Mouse (Mus musculus) kidney, adult 2 months (tissue): ENCODE data around the gene Gadd45g. TPM values are rescaled to one million over a fixed set of nuclear protein-coding genes. Genes with fewer than 3 reads are reported as not detected.

Experiments used
- DNase-seq: peaks from one replicate; pipeline ENCODE4 v3.0.0; 2021
- H3K27ac ChIP-seq: fragments of 200-500 bp; 2 replicates; pipeline ENCODE4 v1.5.1; 2012; ENCODE audit warnings: low read depth, low read length, control low read depth, inconsistent platforms; ENCODE audit not compliant: insufficient read depth
- H3K27me3 ChIP-seq: fragments of 200-500 bp; replicated peaks from 2 replicates; pipeline ENCODE4 v1.6.1; 2012; ENCODE audit warnings: mild to moderate bottlenecking, moderate library complexity, low read length, inconsistent platforms; ENCODE audit not compliant: control insufficient read depth, insufficient read depth
- H3K36me3 ChIP-seq: fragments of 200-500 bp; 2 replicates; pipeline ENCODE4 v1.6.1; 2012; ENCODE audit warnings: mild to moderate bottlenecking, moderate library complexity, low read length, inconsistent platforms; ENCODE audit not compliant: control insufficient read depth, insufficient read depth
- H3K4me1 ChIP-seq: fragments of 200-500 bp; 2 replicates; pipeline ENCODE4 v1.6.1; 2011; ENCODE audit warnings: low read length; ENCODE audit not compliant: control insufficient read depth, insufficient read depth
- H3K4me3 ChIP-seq: fragments of 200-500 bp; 2 replicates; pipeline ENCODE4 v1.5.1; 2011; ENCODE audit warnings: mild to moderate bottlenecking, low read depth, low read length, control low read depth; ENCODE audit not compliant: insufficient read depth
- CTCF ChIP-seq: fragments of 200-500 bp; conservative IDR thresholded peaks from 2 replicates; pipeline ENCODE4 v1.5.1; 2011; ENCODE audit warnings: low read depth, mild to moderate bottlenecking, control low read depth, low read length, moderate library complexity, mixed read lengths; ENCODE audit not compliant: insufficient read depth, insufficient read length
- POLR2A ChIP-seq: fragments of 200-500 bp; IDR thresholded peaks from one replicate; pipeline ENCODE4 v1.6.1; 2011; ENCODE audit warnings: low read depth, low read length, control low read depth
- WGBS: fragments of 180-500 bp; shearing (Covaris S2); methylation state at CpG from one replicate; pipeline ENCODE4 v1.1.7; 2018; 5-methylcytosine and 5-hydroxymethylcytosine counted together
- polyA plus RNA-seq: library from polyadenylated mRNA; depleted of rRNA; stranded (reverse); fragments of >200 nt; gene quantifications from 2 replicates; pipeline ENCODE4 v1.2.3, GENCODE M21; 2012; rRNA removed

Gadd45g gene
- 57.2 and 59.8 TPM in 2 replicates for polyA plus RNA-seq

DNA sequence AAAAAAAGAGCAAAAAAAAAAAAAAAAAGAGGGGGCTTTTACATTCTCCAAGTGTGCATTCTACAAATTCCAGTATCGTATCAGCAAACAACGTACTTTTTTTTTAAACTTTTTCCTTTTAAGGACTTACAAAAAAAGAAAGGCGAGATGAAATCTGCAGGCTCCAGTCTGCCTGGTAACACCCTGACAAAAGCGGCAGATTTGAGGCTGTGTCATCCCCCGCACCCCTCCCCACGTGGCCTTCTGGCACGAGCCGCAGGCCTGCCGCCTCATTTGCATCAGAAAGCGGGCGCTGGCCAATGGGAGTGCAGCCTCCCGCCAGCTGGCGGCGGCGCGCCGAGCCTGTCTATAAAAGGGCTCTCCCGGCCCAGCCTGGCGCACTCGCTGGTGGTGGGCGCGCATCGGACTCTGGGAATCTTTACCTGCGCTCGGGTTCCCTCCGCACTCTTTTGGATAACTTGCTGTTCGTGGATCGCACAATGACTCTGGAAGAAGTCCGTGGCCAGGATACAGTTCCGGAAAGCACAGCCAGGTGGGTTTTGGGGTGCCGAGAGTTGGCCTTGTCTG is at the start of gene Gadd45g:
Gene Gadd45g, plus strand, starts transcription at position 378 of the 567 bp plus-strand sequence.
- Histone ChIP-seq H3K27me3 (no peaks in the 10 kb centered on the region), H3K4me1 (peaks cover 15% of the 10 kb centered on the region), H3K4me3 (peak within 1 kb of the TSS; percentile 86), H3K36me3 (no peaks in the 10 kb centered on the region; the same call in 1 of the 2 replicates), H3K27ac (peak within 1 kb of the TSS; percentile 96)
- peak; percentile 99 for TF ChIP-seq POLR2A
- TF ChIP-seq CTCF: no peak
- WGBS: under 1% methylated on average over 31 of the region's 31 CpGs
- DNase-seq: peak; percentile 98

DNA sequence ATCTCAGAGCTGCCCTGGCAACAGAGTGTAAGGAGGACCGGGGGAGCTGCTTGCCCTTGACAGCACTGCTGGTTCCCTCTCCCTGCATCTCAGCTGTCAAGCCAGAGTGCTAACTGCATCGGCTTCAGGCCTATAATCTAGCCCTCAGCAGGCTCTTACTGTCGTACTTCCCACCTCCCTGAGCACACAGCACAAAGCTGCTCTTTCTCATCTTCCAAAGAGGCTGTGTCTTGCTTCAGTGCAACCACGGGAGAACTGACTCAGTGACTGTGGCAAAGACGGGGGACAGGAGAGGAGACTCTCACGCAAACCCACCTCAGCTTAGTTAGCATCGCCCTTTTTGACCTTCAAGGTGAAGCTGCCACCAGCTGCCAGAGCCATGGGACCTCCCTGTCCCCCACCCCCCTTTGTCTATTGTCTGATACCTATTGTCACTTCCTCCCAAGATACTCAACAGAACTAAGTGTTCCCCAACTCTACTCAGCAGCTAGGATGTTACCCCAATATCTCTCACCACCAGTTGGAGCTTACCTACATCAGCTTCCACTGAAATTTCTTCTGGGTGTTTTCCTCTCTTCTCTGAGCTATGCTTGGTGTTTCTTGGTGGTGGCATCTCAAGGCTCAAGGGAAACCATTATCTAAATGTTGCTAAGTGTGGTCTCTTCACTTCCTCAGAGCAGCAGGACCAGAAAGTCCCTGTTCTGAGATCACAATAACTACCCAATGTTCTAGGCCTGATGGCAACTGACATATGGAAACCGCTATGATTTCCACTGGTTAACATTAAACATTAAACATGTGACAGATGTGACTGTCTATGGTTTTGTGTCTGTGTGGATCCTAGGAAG is 48.4 kb upstream of the Gadd45g start:
- no peak for TF ChIP-seq POLR2A
- no peak for TF ChIP-seq CTCF
- peaks cover 3% of the 10 kb centered on the region; the same call in 1 of the 2 replicates for H3K4me1 ChIP-seq
- DNase-seq: no peak
- no peaks in the 10 kb centered on the region for H3K27me3 ChIP-seq
- no peaks in the 10 kb centered on the region for H3K36me3 ChIP-seq
- H3K4me3 ChIP-seq: no peak overlapping the region
- H3K27ac ChIP-seq: no peak overlapping the region
- WGBS: 71% methylated on average over 8 of the region's 8 CpGs

DNA sequence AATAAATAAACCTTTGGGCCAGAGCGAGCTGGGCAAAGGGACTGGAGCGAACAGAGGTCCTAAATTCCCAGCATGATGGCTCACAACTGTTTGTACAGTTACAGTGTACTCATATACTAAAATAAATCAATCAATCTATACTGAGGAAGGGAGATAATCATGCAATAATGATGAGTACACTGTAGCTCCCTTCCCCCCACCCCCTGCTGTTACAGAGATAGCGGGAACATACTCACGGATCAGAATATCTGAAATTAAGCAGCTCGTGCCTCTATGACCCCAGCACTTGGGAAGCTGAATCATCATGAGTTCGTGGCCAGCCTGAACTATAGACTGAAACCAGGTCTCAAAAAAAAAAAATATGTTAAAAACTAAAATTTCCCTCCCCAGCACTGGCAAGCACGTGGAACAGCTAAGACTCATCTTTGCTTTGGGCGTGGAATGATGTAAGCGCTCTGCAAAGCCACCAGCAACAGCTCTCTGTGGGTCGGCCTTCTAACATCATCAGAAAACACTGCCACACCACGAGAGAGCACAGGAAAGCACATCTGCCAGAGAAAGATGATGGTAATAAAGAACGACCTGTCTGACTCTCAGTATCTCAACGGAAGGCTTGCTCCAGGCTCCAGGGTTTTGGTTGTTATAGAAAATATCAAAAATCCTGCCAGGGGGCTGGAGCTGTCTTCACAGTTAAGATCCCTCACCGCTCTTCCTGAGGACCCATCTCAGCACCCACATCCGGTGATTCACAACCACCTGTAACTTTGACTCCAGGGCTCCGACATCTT is 46.5 kb upstream of the Gadd45g start:
- WGBS: 87% methylated on average over 16 of the region's 16 CpGs
- no peaks in the 10 kb centered on the region for H3K36me3 ChIP-seq
- H3K4me1 ChIP-seq: no peaks in the 10 kb centered on the region
- no peaks in the 10 kb centered on the region for H3K27me3 ChIP-seq
- TF ChIP-seq POLR2A (no peak), CTCF (no peak)
- no peak overlapping the region for H3K27ac ChIP-seq
- H3K4me3 ChIP-seq: no peak overlapping the region
- no peak for DNase-seq

DNA sequence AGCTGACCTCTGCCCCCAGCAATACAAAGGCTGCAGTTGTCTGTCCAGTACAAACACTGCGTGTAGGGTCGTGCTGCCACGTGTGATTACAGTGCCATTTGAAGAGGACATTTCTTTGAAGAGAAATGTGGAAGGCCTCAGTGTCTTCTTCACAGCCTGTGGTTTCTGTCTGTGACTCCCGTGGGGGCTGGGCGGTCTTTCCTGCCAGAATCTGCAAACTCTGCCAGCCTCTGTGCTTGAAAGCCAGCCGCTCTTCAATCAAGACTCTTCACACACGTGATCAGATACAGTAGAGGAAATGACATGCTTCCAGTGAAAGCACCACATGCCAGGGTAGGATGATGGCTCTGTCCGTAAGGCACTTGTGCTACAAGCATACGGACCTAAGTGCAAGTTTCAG is 45.6 kb upstream of the Gadd45g start:
- TF ChIP-seq POLR2A (no peak), CTCF (no peak)
- no peaks in the 10 kb centered on the region for H3K27me3 ChIP-seq
- no peaks in the 10 kb centered on the region for H3K4me1 ChIP-seq
- no peak overlapping the region for H3K4me3 ChIP-seq
- no peak for DNase-seq
- WGBS: 66% methylated on average over 9 of the region's 9 CpGs
- H3K27ac ChIP-seq: no peak overlapping the region
- H3K36me3 ChIP-seq: no peaks in the 10 kb centered on the region

DNA sequence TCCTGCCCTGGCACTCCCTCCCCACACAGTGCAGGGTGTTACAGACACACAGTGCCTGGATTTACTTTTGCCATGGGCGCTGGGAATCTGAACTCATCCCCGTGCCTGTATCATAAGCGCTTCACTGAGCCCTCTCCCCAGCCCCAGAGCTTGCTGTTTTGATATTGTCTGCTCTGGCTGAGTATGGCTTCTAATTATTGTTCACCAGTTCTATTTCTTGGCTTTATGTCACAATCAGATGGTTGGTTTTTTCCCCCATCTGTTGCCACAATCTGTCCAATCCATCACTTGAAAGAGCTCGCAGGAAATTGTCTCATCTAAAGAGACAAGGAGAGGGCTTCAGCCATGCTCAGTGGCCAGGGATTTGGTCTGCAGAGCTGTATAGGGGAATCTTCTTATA is 40.8 kb upstream of the Gadd45g start:
- 86% methylated on average over 4 of the region's 4 CpGs for WGBS
- no peaks in the 10 kb centered on the region for H3K27me3 ChIP-seq
- H3K4me3 ChIP-seq: no peak overlapping the region
- DNase-seq: no peak
- no peak overlapping the region for H3K27ac ChIP-seq
- TF ChIP-seq POLR2A (no peak), CTCF (no peak)
- no peaks in the 10 kb centered on the region for H3K4me1 ChIP-seq
- no peaks in the 10 kb centered on the region for H3K36me3 ChIP-seq

DNA sequence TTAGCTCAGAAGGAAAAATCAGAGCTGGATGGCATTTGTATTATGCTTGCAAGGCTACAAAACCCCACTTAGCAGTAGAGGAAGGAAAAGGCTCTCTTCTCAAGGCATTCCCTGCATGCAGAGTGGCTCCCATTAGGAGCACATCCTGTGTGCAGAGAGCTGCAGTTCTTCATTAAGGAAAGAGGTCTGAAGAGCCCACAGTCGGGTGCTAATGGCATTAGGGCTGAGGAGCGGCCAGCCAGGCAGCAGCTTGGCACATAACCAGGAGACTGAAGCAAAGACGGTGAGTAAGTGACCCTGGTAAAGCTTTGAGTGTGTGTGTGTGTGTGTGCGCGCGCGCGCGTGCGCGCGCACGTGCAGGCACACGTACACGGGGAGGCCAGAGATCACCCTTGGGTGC is 40.3 kb upstream of the Gadd45g start:
- no peaks in the 10 kb centered on the region for H3K27me3 ChIP-seq
- H3K4me3 ChIP-seq: no peak overlapping the region
- TF ChIP-seq POLR2A (no peak), CTCF (no peak)
- no peaks in the 10 kb centered on the region for H3K4me1 ChIP-seq
- no peak overlapping the region for H3K27ac ChIP-seq
- WGBS: 79% methylated on average over 15 of the region's 15 CpGs
- H3K36me3 ChIP-seq: no peaks in the 10 kb centered on the region
- no peak for DNase-seq
